Mouse (Mus musculus): ENCODE measurements at regions not wholly inside any gene's neighbourhood (a gene's known extent, or its start where the extent isn't known, plus 50 kb on each side); places are given as distances from the start of the nearest gene placed in this dataset.

DNA sequence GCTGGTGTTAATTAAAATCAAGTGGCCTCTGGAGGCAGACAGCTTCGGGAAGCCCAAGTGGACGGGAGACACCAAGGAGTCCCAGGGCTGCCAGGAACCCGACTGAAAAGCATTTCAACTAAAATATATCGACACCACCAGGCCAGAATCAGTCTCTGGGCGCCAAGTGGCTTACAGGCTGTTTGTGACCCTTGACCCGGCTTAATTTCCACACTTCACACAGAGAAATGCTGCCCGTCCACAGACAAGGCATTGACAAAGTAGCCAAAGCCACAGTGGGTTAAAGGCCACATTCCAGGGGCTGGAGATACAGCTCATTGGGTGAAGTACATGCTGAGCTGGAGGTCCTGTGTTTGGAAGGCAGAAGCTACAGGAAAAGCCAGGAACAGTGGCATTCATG lies 54.8 kb upstream of the Sez6l start:
- no peak for TF ChIP-seq POLR2AphosphoS5 (IDR thresholded peaks at IDR 0.05; ENCODE audit: insufficient replicate concordance, low read depth, low read length)
- TF ChIP-seq CTCF (IDR thresholded peaks at IDR 0.05; ENCODE audit: low read depth, low read length), result no peak
- TF ChIP-seq TAL1 (conservative IDR thresholded peaks at IDR 0.05; ENCODE audit: low read depth, low read length), result no peak
- TF ChIP-seq GATA2 (IDR thresholded peaks at IDR 0.05; ENCODE audit: borderline replicate concordance, low read depth, low read length), result no peak

Data from G1E (cell line).